Mouse (Mus musculus) liver, embryonic 11.5 days (tissue): ENCODE results near the gene Arf4. TPM values are rescaled to one million over a fixed set of nuclear protein-coding genes. Genes with fewer than 3 reads are reported as not detected.

Experiments
- ATAC-seq: fragments of 200-750 bp; cut with Nextera tagmentation; replicated peaks from 2 replicates; pipeline ENCODE4 v1.8.0; 2017; ENCODE audit warnings: moderate number of reproducible peaks, mild to moderate bottlenecking, moderate TSS enrichment, moderate library complexity; ENCODE audit not compliant: low FRiP score
- DNase-seq: peaks from one replicate; pipeline ENCODE4 v3.0.0-alpha.2; 2017; ENCODE audit warnings: low spot score
- H3K27ac ChIP-seq: fragments of 300-500 bp; sonication (generic); 2 replicates; pipeline ENCODE4 v1.5.1; 2014; ENCODE audit warnings: mild to moderate bottlenecking, low read depth, low read length, control low read depth
- H3K27me3 ChIP-seq: fragments of 300-500 bp; sonication (generic); replicated peaks from 2 replicates; pipeline ENCODE4 v1.6.1; 2014; ENCODE audit warnings: low read length, mixed read lengths; ENCODE audit not compliant: control insufficient read depth, insufficient read depth
- H3K36me3 ChIP-seq: fragments of 300-500 bp; sonication (generic); 2 replicates; pipeline ENCODE4 v1.6.1; 2014; ENCODE audit warnings: mild to moderate bottlenecking, low read length, moderate library complexity, mixed read lengths; ENCODE audit not compliant: control insufficient read depth, insufficient read depth
- H3K4me1 ChIP-seq: fragments of 300-500 bp; sonication (generic); replicated peaks from 2 replicates; pipeline ENCODE4 v1.6.1; 2014; ENCODE audit warnings: low read length, mixed read lengths; ENCODE audit not compliant: control insufficient read depth, insufficient read depth
- H3K4me2 ChIP-seq: fragments of 300-500 bp; sonication (generic); 2 replicates; pipeline ENCODE4 v1.6.1; 2014; ENCODE audit warnings: mild to moderate bottlenecking, control low read depth, moderate library complexity
- H3K4me3 ChIP-seq: fragments of 300-500 bp; sonication (generic); 2 replicates; pipeline ENCODE4 v1.5.1; 2014; ENCODE audit warnings: low read depth, low read length, control low read depth
- H3K9ac ChIP-seq: fragments of 300-500 bp; sonication (generic); 2 replicates; pipeline ENCODE4 v1.6.1; 2014; ENCODE audit warnings: low read depth, low read length, control low read depth
- H3K9me3 ChIP-seq: fragments of 300-500 bp; sonication (generic); 2 replicates; pipeline ENCODE4 v1.6.1; 2016; ENCODE audit warnings: low read length, inconsistent platforms, mixed read lengths; ENCODE audit not compliant: control insufficient read depth
- WGBS: fragments of 180-500 bp; shearing (Covaris S2); extraction: QIAGEN DNeasy Blood & Tissue Kit; methylation state at CpG from one replicate; pipeline ENCODE4 v1.1.7; 2014; 5-methylcytosine and 5-hydroxymethylcytosine counted together
- polyA plus RNA-seq: library from polyadenylated mRNA; unstranded; fragments of >200 nt; fragmentation: Nextera tagmentation; extraction: Ambion mirVana; gene quantifications from 2 replicates; pipeline ENCODE4 v1.2.1, GENCODE M21; 2014

Arf4 gene
- polyA plus RNA-seq, 1 experiment from 2014 or later, result 347 TPM

- Histone ChIP-seq H3K4me3 (no peak overlapping the region), H3K9me3 (no peaks in the 10 kb centered on the region), H3K27ac (no peak overlapping the region), H3K9ac (no peak overlapping the region), H3K27me3 (no peaks in the 10 kb centered on the region), H3K36me3 (peaks cover 20% of the 10 kb centered on the region), H3K4me1 (no peaks in the 10 kb centered on the region), H3K4me2 (no peak overlapping the region)
- 87% methylated on average over 4 of the region's 4 CpGs for WGBS
- DNase-seq, result no peak
- no peak for ATAC-seq
These were observed 12.6 kb upstream of the Arf4 start for GRCm38 (mm10) chr14:26625301-26625700.

- H3K27ac ChIP-seq, result no peak overlapping the region
- no peaks in the 10 kb centered on the region for H3K9me3 ChIP-seq
- H3K27me3 ChIP-seq, result no peaks in the 10 kb centered on the region
- no peak overlapping the region for H3K9ac ChIP-seq
- no peak overlapping the region for H3K4me3 ChIP-seq
- ATAC-seq (no peak), DNase-seq (no peak)
- 74% methylated on average over 5 of the region's 5 CpGs for WGBS
- peaks cover 22% of the 10 kb centered on the region for H3K36me3 ChIP-seq
- no peaks in the 10 kb centered on the region for H3K4me1 ChIP-seq
- H3K4me2 ChIP-seq, result no peak overlapping the region
These were observed 11.2 kb upstream of the Arf4 start for GRCm38 (mm10) chr14:26626605-26627140.

- no peaks in the 10 kb centered on the region for H3K9me3 ChIP-seq
- WGBS, result 28% methylated on average over 17 of the region's 17 CpGs
- peak overlapping the region; percentile 88 for H3K27ac ChIP-seq
- H3K27me3 ChIP-seq, result no peaks in the 10 kb centered on the region
- peak overlapping the region; percentile 67 for H3K4me2 ChIP-seq
- H3K4me3 ChIP-seq, result peak overlapping the region; percentile 77
- ATAC-seq (peak; percentile 18; the same call in 1 of the 2 replicates), DNase-seq (no peak)
- peak overlapping the region; percentile 73 for H3K9ac ChIP-seq
- peaks cover 8% of the 10 kb centered on the region; the same call in 1 of the 2 replicates for H3K4me1 ChIP-seq
- no peaks in the 10 kb centered on the region for H3K36me3 ChIP-seq
These were observed 636 bp upstream of the Arf4 start for GRCm38 (mm10) chr14:26637025-26637850.

- H3K4me2 ChIP-seq, result peak overlapping the region; percentile 67
- peaks cover 8% of the 10 kb centered on the region; the same call in 1 of the 2 replicates for H3K4me1 ChIP-seq
- H3K36me3 ChIP-seq, result no peaks in the 10 kb centered on the region
- H3K4me3 ChIP-seq, result peak overlapping the region; percentile 77
- DNase-seq, result peak; percentile 57
- WGBS, result under 1% methylated on average over 16 of the region's 16 CpGs
- peak; percentile 32 for ATAC-seq
- H3K27ac ChIP-seq, result peak overlapping the region; percentile 88
- peak overlapping the region; percentile 80 for H3K9ac ChIP-seq
- H3K27me3 ChIP-seq, result no peaks in the 10 kb centered on the region
- H3K9me3 ChIP-seq, result no peaks in the 10 kb centered on the region
These were observed 822 bp downstream of the Arf4 start for GRCm38 (mm10) chr14:26638708-26639084.

GRCm38 (mm10) chr14:26639251-26639650 is 1.4 kb downstream of the Arf4 start:
- ATAC-seq (no peak), DNase-seq (no peak)
- 14% methylated on average over 11 of the region's 11 CpGs for WGBS
- no peaks in the 10 kb centered on the region for H3K27me3 ChIP-seq
- no peaks in the 10 kb centered on the region for H3K36me3 ChIP-seq
- H3K27ac ChIP-seq, result no peak overlapping the region
- peak overlapping the region; percentile 80 for H3K9ac ChIP-seq
- peak overlapping the region; percentile 77 for H3K4me3 ChIP-seq
- H3K4me1 ChIP-seq, result peaks cover 8% of the 10 kb centered on the region; the same call in 1 of the 2 replicates
- no peaks in the 10 kb centered on the region for H3K9me3 ChIP-seq
- H3K4me2 ChIP-seq, result peak overlapping the region; percentile 67

- 65% methylated on average over 2 of the region's 2 CpGs for WGBS
- ATAC-seq, result no peak
- no peaks in the 10 kb centered on the region for H3K9me3 ChIP-seq
- no peak overlapping the region; the same call in 1 of the 2 replicates for H3K9ac ChIP-seq
- peak overlapping the region; percentile 67 for H3K4me2 ChIP-seq
- H3K27me3 ChIP-seq, result no peaks in the 10 kb centered on the region
- H3K4me1 ChIP-seq, result peaks cover 8% of the 10 kb centered on the region; the same call in 1 of the 2 replicates
- no peak for DNase-seq
- H3K4me3 ChIP-seq, result peak overlapping the region; percentile 77
- no peaks in the 10 kb centered on the region for H3K36me3 ChIP-seq
- no peak overlapping the region for H3K27ac ChIP-seq
These were observed 2.1 kb downstream of the Arf4 start for GRCm38 (mm10) chr14:26639961-26640360.

GRCm38 (mm10) chr14:26643006-26643624 is 5.2 kb downstream of the Arf4 start:
- Histone ChIP-seq H3K4me3 (no peak overlapping the region), H3K9me3 (no peaks in the 10 kb centered on the region), H3K27me3 (no peaks in the 10 kb centered on the region), H3K4me2 (no peak overlapping the region), H3K27ac (no peak overlapping the region), H3K9ac (no peak overlapping the region), H3K4me1 (peaks cover 5% of the 10 kb centered on the region; the same call in 1 of the 2 replicates), H3K36me3 (peaks cover 6% of the 10 kb centered on the region; the same call in 1 of the 2 replicates)
- 66% methylated on average over 3 of the region's 3 CpGs for WGBS
- ATAC-seq (no peak), DNase-seq (no peak)

- Histone ChIP-seq H3K27ac (no peak overlapping the region), H3K9me3 (no peaks in the 10 kb centered on the region)
- WGBS, result 87% methylated on average over 5 of the region's 5 CpGs
These were observed 8.2 kb downstream of the Arf4 start for GRCm38 (mm10) chr14:26645989-26646650.

More at GRCm38 (mm10) chr14:26645989-26646650, 8.2 kb downstream of the Arf4 start:
- no peak for DNase-seq
- ATAC-seq, result no peak
- Histone ChIP-seq H3K4me1 (no peaks in the 10 kb centered on the region), H3K27me3 (no peaks in the 10 kb centered on the region), H3K4me3 (no peak overlapping the region), H3K9ac (no peak overlapping the region), H3K4me2 (no peak overlapping the region), H3K36me3 (peaks cover 8% of the 10 kb centered on the region; the same call in 1 of the 2 replicates)
